Mouse (Mus musculus): ENCODE results near the gene Adamtsl4. TPM values are rescaled to one million over a fixed set of nuclear protein-coding genes. Genes with fewer than 3 reads are reported as not detected.
"Not testable (repeated sequence)": the region's sequence is repeated elsewhere in the genome, so short reads cannot be mapped to it uniquely, and the experiment has no call there.

The Adamtsl4 gene
- total RNA-seq, 2 experiments from 2014 or later: 3.0 to 4.1 TPM

DNA sequence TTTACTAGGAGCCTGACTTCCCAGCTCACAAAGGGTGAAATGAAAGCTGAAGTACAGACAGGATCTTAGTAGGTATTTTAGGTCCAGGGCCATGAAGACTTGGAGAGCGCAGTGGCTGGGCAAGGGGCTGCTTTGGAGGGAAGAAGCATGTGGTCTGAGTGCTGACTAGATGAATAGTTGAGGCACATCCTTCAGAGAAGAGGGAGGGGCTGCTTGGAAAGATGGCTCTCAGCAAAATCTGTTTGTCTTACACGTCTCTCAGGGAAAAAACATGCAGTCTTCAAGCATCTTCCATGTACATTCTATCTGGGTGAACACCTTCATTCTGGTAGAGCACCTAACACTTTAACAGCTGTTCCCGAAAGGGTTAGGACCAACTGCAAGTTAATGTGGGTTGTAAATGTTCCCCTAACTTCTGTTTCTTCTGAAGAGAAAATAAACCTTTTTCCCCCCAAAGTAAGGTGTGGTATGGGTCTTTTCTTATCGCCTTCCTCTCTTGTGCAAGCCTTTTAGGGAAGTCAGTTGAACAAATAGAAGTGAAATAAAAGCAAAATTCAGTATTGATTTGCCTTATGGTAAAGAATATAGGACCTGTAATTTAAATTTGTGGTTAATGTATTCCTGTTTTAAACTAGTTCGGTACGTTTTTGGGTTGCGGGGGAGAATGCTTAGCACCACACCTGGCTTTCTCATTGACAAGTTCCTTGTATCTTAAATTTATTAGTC, 24.8 kb downstream of the Adamtsl4 start:
- DNase-seq (ENCODE audit: low spot score in 2 of 2): no peak

DNA sequence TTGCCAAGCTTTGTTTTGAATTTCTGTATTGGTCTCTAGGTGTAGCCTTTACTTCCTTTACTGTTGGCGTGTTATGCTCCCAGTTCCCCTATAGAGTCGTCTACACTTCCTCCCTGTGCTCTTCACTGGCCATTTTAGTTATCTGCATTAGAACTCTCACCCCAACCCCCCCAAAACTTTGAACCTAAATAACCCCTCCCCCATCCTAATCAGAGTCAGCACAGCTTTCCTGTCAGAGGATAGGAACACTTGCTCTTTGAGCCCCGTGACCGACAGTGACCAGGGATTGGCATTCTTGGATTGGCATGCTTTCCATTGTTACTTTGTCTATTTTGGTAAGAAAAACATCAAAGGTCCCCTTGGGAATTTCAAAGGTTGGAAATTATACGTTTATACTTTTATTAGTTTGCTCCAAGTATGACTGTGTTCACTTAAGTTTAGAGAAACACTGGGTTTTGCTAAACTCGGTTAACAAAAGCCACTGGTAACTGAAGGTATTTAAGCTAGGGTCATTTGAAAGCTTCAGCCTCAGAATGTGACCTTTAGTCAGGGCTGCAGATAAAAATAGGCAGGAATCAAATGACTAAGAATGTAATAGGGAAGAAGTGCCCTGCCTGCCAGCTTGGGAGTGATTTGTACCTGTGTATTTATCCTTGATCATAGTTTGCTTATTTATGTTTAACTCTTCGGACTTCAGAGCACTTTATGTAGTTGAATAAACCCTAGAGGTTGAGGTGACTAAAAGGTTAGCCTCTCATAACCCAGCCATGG, 25.6 kb downstream of the Adamtsl4 start:
- DNase-seq (ENCODE audit: low spot score in 2 of 2): no peak

DNA sequence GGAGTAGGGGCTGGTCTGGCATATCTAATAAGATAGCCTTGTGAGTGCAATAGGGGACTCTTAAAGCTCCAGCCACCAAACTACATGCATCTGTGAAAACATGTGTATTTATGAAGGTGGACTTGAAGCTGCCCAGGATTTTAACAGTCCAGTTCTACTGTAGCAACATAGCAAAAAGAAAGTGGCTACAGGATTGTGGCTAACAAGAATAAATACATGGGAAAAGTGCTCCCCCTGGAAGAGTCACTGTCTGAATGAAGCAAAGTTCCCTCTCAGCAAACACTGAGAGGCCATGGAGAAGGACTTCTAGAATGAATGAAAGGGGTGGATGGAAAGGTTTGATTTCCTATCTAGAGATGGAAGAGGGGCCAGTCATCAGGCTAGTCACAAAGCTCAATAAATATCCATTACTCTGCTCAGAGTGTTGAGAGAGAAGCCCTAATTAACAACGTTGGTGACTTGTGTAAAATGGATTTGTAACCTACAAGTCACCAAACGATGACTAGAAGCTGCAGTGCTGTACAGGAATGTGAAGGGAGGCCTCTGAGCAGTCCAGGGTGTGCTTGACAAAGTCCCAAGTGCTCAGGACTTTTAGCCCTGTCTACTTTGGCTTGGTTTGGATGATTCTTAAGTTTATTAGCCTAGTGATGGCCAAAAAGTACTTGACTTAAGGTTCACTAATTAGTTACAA, 26.8 kb downstream of the Adamtsl4 start:
- no peak for DNase-seq (ENCODE audit: low spot score in 2 of 2)

DNA sequence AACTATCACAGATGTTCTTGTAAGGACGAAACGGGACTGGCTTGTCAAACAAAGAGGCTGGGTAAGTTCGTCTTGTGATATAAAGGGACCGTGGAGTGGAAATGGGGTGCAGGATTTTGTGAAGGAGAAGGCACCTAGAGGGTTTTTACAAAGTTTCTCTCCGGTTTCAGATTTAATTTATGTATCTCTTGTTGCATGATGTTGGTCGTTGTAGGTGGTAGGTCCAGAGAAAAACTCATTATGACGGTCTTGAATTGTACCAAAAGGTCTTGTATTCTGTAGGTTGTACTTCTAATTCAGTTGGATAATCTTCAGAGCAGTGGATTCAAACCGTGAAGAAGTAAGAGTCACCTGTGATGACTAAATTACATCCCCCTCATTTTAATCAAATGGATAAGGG, 27.8 kb downstream of the Adamtsl4 start:
- no peak for DNase-seq (ENCODE audit: low spot score in 2 of 2)

DNA sequence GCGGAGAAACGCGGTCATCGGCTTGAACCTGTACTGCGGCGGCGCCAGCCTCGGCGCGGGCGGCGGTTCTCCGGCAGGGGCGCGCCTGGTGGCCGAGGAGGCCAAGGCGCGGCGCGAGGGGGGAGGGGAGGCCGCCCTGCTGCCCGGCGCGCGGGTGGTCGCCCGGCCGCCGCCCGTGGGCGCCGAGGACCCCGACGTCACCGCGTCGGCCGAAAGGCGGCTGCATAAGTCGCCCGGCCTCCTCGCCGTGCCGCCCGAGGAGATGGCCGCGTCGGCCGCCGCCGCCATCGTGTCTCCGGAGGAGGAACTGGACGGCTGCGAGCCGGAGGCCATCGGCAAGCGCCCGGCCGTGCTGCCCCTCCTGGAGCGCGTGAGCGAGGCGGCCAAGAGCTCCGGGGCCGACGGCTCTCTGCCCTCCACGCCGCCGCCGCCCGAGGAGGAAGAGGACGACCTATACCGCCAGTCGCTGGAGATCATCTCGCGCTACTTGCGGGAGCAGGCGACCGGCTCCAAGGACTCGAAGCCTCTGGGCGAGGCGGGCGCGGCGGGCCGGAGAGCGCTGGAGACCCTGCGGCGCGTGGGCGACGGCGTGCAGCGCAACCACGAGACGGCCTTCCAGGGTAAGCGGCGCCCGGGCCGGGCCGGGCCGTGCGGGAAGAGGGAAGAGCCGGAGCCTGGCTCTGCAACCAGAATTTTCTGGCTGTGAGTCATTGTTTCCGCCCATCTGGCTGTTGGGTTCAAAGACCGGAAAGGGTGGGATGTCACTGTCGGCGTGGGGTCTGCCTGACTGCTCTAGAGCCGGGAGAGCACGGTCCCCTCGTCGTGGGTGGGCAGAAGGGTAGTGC, 28.6 kb downstream of the Adamtsl4 start:
- peak; percentile 55 to 63 for DNase-seq (ENCODE audit: low spot score in 2 of 2)

DNA sequence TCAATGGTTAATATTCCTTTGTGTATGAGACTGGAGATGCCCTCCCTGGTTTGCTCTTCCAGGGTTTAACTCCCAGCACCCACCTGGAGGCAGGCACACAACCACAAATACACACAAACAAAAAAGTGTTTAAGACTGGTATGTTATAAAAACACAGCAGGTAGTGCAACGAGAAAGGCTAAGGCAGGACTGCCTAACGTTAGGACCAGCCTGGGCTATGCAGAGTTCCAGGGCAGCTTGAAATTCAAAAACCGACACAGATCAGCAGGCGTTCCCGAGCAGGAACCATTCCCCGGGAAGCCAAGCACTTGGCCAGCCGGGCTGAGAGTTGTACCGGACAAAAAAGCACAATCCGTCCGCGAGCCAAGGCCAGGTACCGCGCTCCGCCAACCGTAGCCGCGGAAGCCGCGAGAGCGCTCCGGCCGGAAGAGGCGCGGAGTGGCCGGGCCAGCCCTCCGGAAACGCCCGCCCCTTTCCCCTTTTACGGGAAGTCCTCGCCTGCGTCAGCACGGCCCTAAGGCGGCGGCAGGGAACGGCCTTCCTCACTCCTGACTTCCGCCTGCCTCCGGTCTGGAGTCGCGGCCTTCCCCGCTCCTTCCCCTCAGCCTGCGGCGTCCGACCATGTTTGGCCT, 29.4 kb downstream of the Adamtsl4 start, which contains the start of gene Mcl1:
Gene Mcl1 (plus strand): TSS at position 553 of the 632 bp plus-strand sequence.
- peak; percentile 88 to 93 for DNase-seq (ENCODE audit: low spot score in 2 of 2)

DNA sequence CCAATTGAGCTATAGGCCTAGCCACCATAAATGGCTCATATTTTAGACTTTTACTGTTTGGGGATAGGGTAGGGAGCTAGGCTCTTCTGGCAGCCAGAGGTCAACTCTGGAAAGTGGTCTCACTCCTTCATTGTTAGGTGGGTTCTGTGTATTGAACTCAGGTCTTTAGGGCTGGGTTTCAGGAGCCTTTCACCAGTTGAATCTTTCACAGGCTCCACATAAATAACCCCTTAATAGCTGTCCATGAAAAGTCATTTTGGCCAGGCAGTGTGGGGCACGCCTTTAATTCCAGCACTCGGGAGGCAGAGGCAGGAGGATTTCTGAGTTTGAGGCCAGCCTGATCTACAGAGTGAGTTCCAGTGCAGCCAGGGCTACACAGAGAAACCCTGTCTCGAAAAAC, 30.0 kb downstream of the Adamtsl4 start:
- DNase-seq (ENCODE audit: low spot score in 2 of 2): no peak

DNA sequence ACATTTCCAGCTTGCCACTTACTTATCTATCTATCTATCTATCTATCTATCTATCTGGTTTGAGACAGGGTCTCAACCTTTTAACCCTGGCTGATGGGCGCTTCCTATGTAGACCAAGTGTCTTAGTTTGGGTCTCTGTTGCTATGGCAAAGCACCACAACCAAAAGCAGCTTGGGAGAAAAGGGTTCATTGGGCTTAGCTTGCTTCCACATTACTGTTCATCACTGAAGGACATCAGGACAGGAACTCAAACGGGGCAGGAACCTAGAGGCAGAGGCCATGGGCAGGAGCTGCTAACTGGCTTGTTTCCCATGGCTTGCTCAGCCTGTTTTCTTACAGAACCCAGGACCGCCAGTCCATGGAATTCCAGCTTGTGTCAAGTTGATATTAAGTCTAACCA, 30.6 kb downstream of the Adamtsl4 start:
- DNase-seq (ENCODE audit: low spot score in 2 of 2): no peak

DNA sequence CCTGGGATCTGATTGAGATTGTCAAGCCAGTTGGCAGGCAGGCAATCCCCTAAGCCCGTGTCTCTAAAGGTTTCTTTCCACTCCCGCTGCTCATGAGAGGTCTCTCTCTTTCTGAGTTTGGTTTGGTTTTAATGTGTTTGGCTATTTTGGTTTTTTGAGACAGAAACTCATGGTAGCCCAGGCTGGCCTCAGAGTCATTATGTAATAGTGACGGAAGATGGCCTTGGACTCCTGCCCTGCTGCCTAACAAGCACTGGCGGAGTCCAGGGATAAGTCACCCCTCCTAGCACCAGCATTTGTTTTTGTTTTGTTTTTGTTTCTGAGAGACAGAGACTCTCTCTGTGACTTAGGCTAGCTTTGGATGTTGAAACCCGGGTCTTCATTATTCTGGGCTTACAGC, 32.3 kb downstream of the Adamtsl4 start:
- no peak for DNase-seq (ENCODE audit: low spot score in 2 of 2)

DNA sequence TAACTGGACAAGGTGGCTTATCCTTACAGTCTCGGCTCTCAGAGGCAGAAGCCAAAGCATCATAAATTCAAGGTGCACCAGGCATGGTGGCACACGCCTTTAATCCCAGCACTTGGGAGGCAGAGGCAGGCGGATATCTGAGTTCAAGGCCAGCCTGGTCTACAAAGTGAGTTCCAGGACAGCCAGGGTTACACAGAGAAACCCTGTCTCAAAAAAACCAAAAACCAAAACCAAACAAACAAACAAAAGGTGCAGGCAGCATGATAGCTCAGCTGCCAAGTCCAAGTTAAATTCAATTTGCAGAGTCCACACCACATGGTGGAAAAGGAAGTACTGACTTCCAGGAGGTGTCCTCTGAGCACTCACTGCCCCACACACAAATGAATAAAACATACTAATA, 33.3 kb downstream of the Adamtsl4 start:
- DNase-seq (ENCODE audit: low spot score in 2 of 2): not testable (repeated sequence)

DNA sequence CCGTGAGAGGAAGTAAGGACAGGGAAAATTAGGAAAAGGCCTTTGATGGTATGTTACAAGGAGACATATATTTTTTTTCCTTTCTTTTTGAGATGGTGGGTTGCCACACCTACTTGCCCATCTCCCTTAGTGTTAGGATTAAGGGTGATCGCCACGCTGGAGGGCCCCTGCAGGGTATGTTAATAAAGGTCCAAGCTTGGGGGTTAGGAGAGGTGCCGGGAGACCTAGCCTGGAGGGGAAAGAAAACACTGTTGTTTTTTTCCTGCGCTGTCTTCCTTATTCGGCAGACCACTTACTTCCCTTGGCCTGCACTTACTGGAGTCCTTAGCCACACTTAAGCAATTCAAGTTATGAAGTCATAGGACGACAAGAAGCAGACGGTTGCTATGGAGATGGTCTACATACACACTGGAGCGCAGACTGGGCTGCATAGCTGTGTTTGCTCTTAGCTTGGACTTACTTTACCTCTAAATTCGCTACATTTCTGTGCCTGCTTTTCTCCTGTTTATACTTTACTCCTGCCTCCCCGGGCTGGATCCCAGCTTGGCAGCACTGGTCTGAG, 34.2 kb downstream of the Adamtsl4 start:
- DNase-seq (ENCODE audit: low spot score in 2 of 2): no peak

DNA sequence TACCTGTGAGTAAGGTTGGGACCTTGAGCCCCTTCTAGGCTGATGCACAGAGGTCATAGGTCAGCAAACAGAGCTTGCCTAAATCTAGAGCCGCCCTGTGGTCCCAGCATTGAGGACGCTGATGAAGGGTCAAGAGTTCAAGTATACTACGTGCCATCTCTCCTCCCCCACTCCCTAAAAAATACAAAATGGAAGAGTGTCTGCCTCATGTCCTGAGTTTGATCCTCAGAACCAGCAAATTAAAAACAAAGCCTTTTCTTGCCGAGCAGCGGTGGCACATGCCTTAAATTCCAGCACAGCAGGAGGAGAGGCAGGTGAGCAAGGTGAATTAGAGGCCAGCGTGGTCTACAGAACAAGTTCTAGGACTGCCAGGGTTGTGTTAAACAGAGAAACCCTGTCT, 34.8 kb downstream of the Adamtsl4 start:
- no peak for DNase-seq (ENCODE audit: low spot score in 2 of 2)

DNA sequence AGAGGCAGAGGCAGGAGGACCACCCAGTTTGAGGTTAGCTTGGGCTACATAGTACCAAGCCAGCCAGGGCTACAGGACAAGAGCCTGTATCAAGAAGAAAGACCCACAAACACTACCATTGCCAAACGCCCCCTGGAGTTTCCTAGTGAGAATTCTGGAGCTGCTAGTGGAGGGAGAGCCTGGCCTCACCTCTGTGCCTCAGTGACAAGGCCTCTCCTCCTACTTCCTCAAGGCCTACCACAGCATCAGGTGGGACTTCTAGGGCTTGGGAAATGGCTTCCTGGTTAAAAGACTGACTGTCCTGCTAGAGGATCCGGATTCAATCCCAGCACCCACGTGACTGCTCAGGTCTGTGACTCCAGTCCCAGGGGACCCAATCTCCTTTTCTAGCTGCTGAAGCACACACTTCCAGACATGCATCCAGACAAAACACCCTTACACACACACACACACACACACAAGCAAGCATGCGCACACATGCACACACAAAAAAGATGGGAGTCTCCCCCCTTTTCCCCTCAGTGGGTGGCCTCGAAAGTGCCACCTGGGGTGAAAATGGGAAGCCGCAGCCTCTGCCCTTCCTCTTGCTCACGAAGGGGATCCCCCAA, 35.4 kb downstream of the Adamtsl4 start:
- no peak for DNase-seq (ENCODE audit: low spot score in 2 of 2)

DNA sequence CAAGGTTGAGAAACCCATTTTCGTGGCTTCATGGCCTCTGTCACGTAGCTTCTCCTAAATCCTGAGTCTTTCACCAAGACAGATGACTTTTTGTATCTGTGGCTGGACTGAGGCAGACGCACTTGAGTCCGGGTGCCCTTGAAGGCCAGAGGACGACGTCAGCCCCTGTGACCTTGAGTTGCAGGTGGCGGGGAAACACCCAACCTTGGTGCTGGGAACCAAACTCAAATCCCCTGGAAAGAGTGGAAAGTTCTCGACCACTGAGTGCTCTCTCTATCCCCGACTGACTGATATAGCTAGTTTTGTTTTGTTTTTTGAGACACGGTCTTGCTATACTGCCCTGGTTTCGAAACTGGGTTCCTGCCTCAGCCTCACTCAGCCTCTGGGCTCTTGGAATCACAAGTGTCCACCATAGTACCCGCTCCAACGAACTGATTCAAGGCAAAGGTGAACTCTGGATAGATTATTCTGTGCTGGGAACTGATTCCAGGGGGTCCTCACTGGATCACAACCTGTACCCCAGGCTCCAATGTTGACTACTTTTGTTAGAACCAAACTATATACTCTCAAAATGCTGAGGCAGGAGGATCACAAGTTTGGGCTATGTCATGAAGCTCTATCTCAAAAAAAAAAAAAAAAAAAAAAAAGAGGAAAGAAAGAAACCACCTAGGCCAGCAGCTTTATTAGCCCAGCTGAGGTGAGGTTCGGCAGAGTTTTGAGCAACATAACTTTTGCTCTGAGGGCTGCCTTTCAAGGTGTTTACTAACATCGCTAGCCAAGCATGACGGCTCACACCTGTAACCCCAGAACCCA, 36.1 kb downstream of the Adamtsl4 start:
- no peak for DNase-seq (ENCODE audit: low spot score in 2 of 2)

DNA sequence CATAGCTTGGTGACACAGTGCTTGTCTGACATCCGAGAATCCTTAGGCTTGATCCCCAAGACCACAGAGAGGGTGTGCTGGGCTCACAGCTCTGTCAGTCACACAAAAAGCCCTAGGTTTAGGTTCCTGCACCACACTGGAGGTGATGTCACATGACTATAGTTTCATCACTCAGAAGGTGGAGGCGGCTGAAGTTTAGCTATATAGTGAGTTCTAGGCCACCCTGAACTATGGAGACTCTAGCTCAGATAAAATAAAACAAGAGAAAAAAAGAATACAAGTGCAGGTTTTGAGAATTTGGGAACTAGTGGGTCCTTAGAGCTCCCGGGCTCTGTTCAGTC, 36.7 kb downstream of the Adamtsl4 start:
- no peak for DNase-seq (ENCODE audit: low spot score in 2 of 2)

DNA sequence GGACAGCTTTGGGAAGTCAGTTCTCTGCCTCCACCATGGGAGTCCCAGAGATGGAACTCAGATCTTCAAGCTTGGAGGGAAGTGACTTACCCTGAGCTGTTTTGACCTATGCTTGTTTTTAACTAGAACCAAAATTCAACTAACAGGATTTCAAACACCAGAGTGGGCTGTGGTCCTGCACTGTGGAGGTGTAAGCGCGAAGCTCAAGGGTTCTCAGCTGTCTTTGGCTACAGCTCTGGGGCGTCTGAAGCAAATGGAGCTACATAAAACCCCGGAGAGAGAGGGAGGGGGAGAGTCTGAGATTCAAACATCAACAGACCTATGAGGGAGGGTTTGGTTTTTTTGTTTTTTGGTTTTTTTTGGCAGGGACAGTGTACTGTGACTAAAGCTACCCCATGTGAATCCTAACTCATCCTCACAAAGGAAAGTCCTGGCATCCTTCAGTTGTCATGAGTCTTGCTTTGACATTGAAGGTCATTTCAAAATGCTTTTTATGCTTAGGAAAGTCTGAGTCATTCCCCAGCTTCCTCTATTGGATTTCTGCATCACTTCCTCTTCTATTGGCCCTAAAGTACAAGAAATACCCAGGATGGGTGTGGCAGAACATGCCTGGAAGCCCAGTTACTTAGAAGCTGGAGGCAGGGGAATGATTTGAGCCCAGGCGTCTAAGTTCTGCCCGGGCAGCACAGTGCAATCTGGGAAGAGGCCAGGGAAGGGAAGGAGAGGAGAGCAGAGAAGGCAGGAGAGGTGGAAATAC, 37.3 kb downstream of the Adamtsl4 start:
- DNase-seq (ENCODE audit: low spot score in 2 of 2): no peak

DNA sequence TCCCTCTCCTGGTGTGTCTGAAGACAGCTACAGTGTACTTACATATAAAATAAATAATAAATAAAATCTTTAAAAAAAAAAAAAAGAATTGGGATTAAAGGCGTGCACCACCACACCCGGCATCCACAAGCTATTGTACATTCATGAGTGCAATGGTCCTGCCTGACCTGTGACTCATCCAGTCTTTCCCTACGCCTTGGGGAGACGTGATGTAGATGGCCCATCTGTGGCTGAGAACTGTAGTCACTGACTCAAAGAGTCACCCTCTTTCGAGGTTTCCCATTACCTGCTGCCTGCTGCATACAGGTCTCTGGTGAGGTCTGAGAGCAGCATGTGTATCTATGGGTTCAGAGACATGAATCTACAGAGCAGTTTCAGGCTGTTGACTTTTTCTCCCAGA, 39.7 kb downstream of the Adamtsl4 start:
- no peak for DNase-seq (ENCODE audit: low spot score in 2 of 2)
